Mouse (Mus musculus) CH12.LX (cell line): ENCODE results near the gene Fam107b. TPM values are rescaled to one million over a fixed set of nuclear protein-coding genes. Genes with fewer than 3 reads are reported as not detected.

Experiments used
- DNase-seq: peaks from one replicate; pipeline ENCODE4 v3.0.0-alpha.2; 2013; ENCODE audit errors: extremely low read depth
- H3K27ac ChIP-seq: 2 replicates; pipeline ENCODE4 v1.5.1; 2012; ENCODE audit warnings: low read depth, mild to moderate bottlenecking, control low read depth, moderate library complexity; ENCODE audit not compliant: insufficient read depth
- H3K27me3 ChIP-seq: replicated peaks from 2 replicates; pipeline ENCODE3; 2012; ENCODE audit warnings: inconsistent platforms
- H3K36me3 ChIP-seq, 2 experiments: replicated peaks in 1 of 2; 2 replicates each; pipeline versions ENCODE3 to v1.6.1; 2012; ENCODE audit warnings: inconsistent platforms in 1 of 2, low read length in 1 of 2, mild to moderate bottlenecking in 1 of 2, mixed read lengths in 1 of 2, moderate library complexity in 1 of 2; ENCODE audit not compliant: control insufficient read depth in 1 of 2, insufficient read depth in 1 of 2
- H3K4me1 ChIP-seq, 2 experiments: 2 replicates each; pipeline ENCODE4 v1.6.1; 2012; ENCODE audit warnings: inconsistent platforms in 1 of 2, moderate library complexity in 1 of 2; ENCODE audit not compliant: insufficient read depth in 2 of 2, control insufficient read depth in 1 of 2
- H3K4me2 ChIP-seq: 2 replicates; pipeline ENCODE4 v1.6.1; 2012; ENCODE audit warnings: low read depth, mild to moderate bottlenecking, control low read depth; ENCODE audit not compliant: poor library complexity, insufficient read depth, severe bottlenecking
- H3K4me3 ChIP-seq, 3 experiments: fragments of 150-350 bp in 1 of 3; sonication (generic) in 1 of 3; replicated peaks in 1 of 3; 2 replicates each; pipeline versions ENCODE3 to v1.5.1; 2011 to 2012; ENCODE audit warnings: low read depth in 2 of 3, low read length in 2 of 3, mild to moderate bottlenecking in 2 of 3, moderate library complexity in 2 of 3, control low read depth in 1 of 3, improper control_type of control experiment in 1 of 3, inconsistent platforms in 1 of 3, mixed read lengths in 1 of 3; ENCODE audit not compliant: poor library complexity in 1 of 3
- H3K79me2 ChIP-seq: replicated peaks from 2 replicates; pipeline ENCODE4 v1.6.1; 2012; ENCODE audit warnings: mild to moderate bottlenecking, moderate library complexity; ENCODE audit not compliant: control insufficient read depth, poor library complexity, insufficient read depth, severe bottlenecking; ENCODE audit errors: extremely low read depth
- H3K9ac ChIP-seq: 2 replicates; pipeline ENCODE4 v1.6.1; 2012; ENCODE audit warnings: low read depth, mild to moderate bottlenecking, control low read depth, moderate library complexity; ENCODE audit not compliant: insufficient read depth
- H3K9me3 ChIP-seq: replicated peaks from 2 replicates; pipeline ENCODE3; 2012; ENCODE audit warnings: low read length, inconsistent platforms, mixed read lengths
- CTCF ChIP-seq, 2 experiments: IDR thresholded peaks in 1 of 2; conservative IDR thresholded peaks in 1 of 2; 2 replicates each; pipeline ENCODE4 v1.5.1; 2011 to 2012; ENCODE audit warnings: low read depth in 2 of 2, low read length in 2 of 2, improper control_type of control experiment in 1 of 2, inconsistent platforms in 1 of 2, mild to moderate bottlenecking in 1 of 2, moderate library complexity in 1 of 2
- E2F4 ChIP-seq: IDR thresholded peaks from 2 replicates; pipeline ENCODE4 v1.6.1; 2011; ENCODE audit warnings: low read depth, low read length, improper control_type of control experiment; ENCODE audit not compliant: insufficient replicate concordance
- ELF1 ChIP-seq: IDR thresholded peaks from 2 replicates; pipeline ENCODE4 v1.6.1; 2014; ENCODE audit warnings: low read depth, mild to moderate bottlenecking, inconsistent platforms, low read length, improper control_type of control experiment
- ETS1 ChIP-seq: conservative IDR thresholded peaks from 2 replicates; pipeline ENCODE4 v1.6.1; 2012; ENCODE audit warnings: low read depth, mild to moderate bottlenecking, inconsistent platforms, low read length, improper control_type of control experiment, moderate library complexity
- GABPA ChIP-seq: IDR thresholded peaks from 2 replicates; pipeline ENCODE4 v1.6.1; 2012; ENCODE audit warnings: low read depth, low read length, improper control_type of control experiment, inconsistent platforms; ENCODE audit not compliant: insufficient replicate concordance
- IRF4 ChIP-seq: IDR thresholded peaks from 2 replicates; pipeline ENCODE4 v1.6.1; 2014; ENCODE audit warnings: low read depth, mild to moderate bottlenecking, inconsistent platforms, low read length, improper control_type of control experiment
- JUN ChIP-seq: IDR thresholded peaks from 2 replicates; pipeline ENCODE4 v1.6.1; 2011; ENCODE audit warnings: low read depth, mild to moderate bottlenecking, low read length, improper control_type of control experiment, moderate library complexity; ENCODE audit not compliant: insufficient read depth
- KAT2A ChIP-seq: IDR thresholded peaks from 2 replicates; pipeline ENCODE4 v1.6.1; 2012; ENCODE audit warnings: low read length, improper control_type of control experiment, inconsistent platforms; ENCODE audit not compliant: insufficient replicate concordance
- MEF2A ChIP-seq: IDR thresholded peaks from 2 replicates; pipeline ENCODE4 v1.6.1; 2014; ENCODE audit warnings: low read depth, mild to moderate bottlenecking, inconsistent platforms, low read length, improper control_type of control experiment, borderline replicate concordance
- NRF1 ChIP-seq: IDR thresholded peaks from 2 replicates; pipeline ENCODE4 v1.6.1; 2014; ENCODE audit warnings: low read depth, mild to moderate bottlenecking, inconsistent platforms, low read length, improper control_type of control experiment, moderate library complexity
- PAX5 ChIP-seq: IDR thresholded peaks from 2 replicates; pipeline ENCODE4 v1.6.1; 2012; ENCODE audit warnings: low read length, inconsistent platforms, mixed read lengths
- POLR2A ChIP-seq: IDR thresholded peaks from 2 replicates; pipeline ENCODE4 v1.6.1; 2011; ENCODE audit warnings: low read depth, mild to moderate bottlenecking, improper control_type of control experiment, low read length
- POLR2AphosphoS2 ChIP-seq: IDR thresholded peaks from 2 replicates; pipeline ENCODE4 v1.6.1; 2011; ENCODE audit warnings: low read depth, low read length, improper control_type of control experiment
- RAD21 ChIP-seq: IDR thresholded peaks from 2 replicates; pipeline ENCODE4 v1.6.1; 2011; ENCODE audit warnings: low read depth, mild to moderate bottlenecking, low read length, improper control_type of control experiment, moderate library complexity
- SIN3A ChIP-seq: IDR thresholded peaks from 2 replicates; pipeline ENCODE4 v1.6.1; 2012; ENCODE audit warnings: low read length, improper control_type of control experiment, inconsistent platforms
- SMC3 ChIP-seq: IDR thresholded peaks from 2 replicates; pipeline ENCODE4 v1.6.1; 2011; ENCODE audit warnings: low read depth, low read length, improper control_type of control experiment
- USF1 ChIP-seq: IDR thresholded peaks from 2 replicates; pipeline ENCODE4 v1.6.1; 2014; ENCODE audit warnings: low read depth, mild to moderate bottlenecking, inconsistent platforms, low read length, improper control_type of control experiment
- ZKSCAN1 ChIP-seq: IDR thresholded peaks from 2 replicates; pipeline ENCODE4 v1.6.1; 2012; ENCODE audit warnings: low read depth, inconsistent platforms, low read length, improper control_type of control experiment, borderline replicate concordance
- ZMIZ1 ChIP-seq: IDR thresholded peaks from 2 replicates; pipeline ENCODE4 v1.6.1; 2012; ENCODE audit warnings: low read depth, mild to moderate bottlenecking, inconsistent platforms, low read length, improper control_type of control experiment
- dilution Hi-C: fragments of 300-500 bp; cut with MboI; formaldehyde crosslinking; loops from 2 replicates; pipeline ENCODE4 v1.14.3; 2020; ENCODE audit warnings: low sequenced_read_pairs; ENCODE audit not compliant: extremely low pct_unique_long_range_greater_than_20kb, extremely low pct_ligation_motif_present
- in situ Hi-C: fragments of 300-500 bp; cut with MboI; formaldehyde crosslinking; loops from 3 replicates; pipeline ENCODE4 v1.14.3; 2019; ENCODE audit warnings: low sequenced_read_pairs, low pct_ligation_motif_present, low pct_unique_long_range_greater_than_20kb, mixed read lengths
- polyA plus RNA-seq: library from polyadenylated mRNA; unstranded; fragments of >175 nt; gene quantifications from 2 replicates; pipeline ENCODE4 v1.2.1, GENCODE M21; 2012; ENCODE audit warnings: low read depth; ENCODE audit not compliant: insufficient read length
- total RNA-seq, 2 experiments: library from RNA; depleted of rRNA; stranded (reverse); fragments of 300-350 nt in 1 of 2; fragments of >200 nt in 1 of 2; gene quantifications; 2 replicates each; pipeline ENCODE4 v1.2.3; 2012 to 2014

The Fam107b gene
- total and polyA plus RNA-seq, 3 experiments = 42.6 to 113 (median 71.7) TPM

DNA sequence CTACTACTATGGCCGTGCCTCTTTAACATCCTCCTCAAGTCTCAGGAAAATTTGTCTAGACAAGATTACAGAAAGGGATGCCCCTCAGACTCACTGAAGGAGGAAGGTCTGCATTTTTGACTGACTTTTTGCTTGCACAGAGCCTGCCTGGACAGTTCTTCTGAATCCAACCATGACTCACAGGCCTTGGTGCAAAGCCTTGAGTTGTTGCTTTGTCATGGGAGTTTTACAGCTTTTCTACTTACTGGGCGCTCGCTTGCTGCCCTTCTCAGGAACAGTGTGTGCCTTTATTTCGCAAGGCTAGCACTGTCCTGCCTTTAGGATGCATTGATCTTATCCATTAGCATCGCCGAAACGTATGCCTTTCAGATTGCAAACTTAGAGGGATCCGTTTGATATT lies 215.3 kb downstream of the Fam107b start:
- Histone ChIP-seq H3K4me3 (no peak overlapping the region), H3K27ac (no peak overlapping the region), H3K9ac (no peak overlapping the region), H3K36me3 (peaks cover 15 to 25% of the 10 kb centered on the region in 2 experiments), H3K79me2 (no peaks in the 10 kb centered on the region), H3K9me3 (no peaks in the 10 kb centered on the region), H3K4me2 (no peak overlapping the region), H3K27me3 (no peaks in the 10 kb centered on the region), H3K4me1 (peaks cover 0 to 3% of the 10 kb centered on the region in 2 experiments; a peak in 1 of 4 replicates)
- in situ Hi-C loops = no loop called here
- dilution Hi-C loops = no loop called here
- no peak for DNase-seq
- TF ChIP-seq CTCF (conservative IDR thresholded peaks at IDR 0.05 in 1 of 2, IDR thresholded peaks at IDR 0.05 in 1 of 2; ENCODE audit: low read depth in 2 of 2, low read length in 2 of 2) (no peak), ZMIZ1 (no peak), NRF1 (no peak), SMC3 (no peak), USF1 (no peak), ZKSCAN1 (no peak), MEF2A (no peak), PAX5 (no peak), POLR2AphosphoS2 (no peak), ETS1 (no peak), KAT2A (no peak), RAD21 (no peak), E2F4 (no peak), IRF4 (no peak)
- TF ChIP-seq, all 38 proteins: peak for 0

DNA sequence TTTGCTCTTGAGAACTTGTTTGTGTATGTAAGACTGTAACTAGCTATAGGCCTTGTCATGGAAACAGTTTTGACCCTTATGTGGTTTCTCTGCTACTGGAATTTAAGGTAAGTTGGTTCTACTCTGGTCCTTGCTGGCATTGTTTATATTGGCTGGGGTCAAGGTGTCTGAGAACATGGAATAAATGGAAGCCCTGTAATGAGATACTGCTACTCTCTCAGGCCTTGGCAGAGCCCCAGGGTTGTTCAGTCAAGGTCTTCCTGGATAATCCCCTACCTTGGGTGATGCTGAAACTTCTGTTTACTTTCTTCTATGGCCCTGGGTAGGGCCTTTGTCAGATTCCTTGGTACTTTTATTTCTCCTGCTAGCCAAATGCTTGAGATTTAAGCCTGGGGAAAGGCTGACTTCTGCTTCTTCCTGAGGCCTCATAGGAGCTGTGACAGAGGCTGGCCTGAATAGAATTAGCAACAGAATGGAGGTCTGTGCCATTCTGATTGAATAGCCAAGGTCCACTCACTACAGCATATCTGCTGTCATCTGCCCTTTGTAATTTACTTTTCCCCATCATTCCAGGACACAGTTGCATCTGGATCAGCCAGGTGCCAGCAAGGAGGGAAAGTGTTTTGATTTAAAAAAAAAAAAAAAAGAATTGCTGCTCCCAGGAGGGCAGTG lies 217.6 kb downstream of the Fam107b start:
- H3K4me1 ChIP-seq = peaks cover 2 to 3% of the 10 kb centered on the region in 2 experiments; a peak in 2 of 4 replicates
- H3K27me3 ChIP-seq = no peaks in the 10 kb centered on the region
- in situ Hi-C loops = no loop called here
- peaks cover 0 to 4% of the 10 kb centered on the region in 2 experiments for H3K36me3 ChIP-seq
- no peak overlapping the region for H3K4me3 ChIP-seq
- H3K27ac ChIP-seq = no peak overlapping the region
- H3K9ac ChIP-seq = no peak overlapping the region
- H3K79me2 ChIP-seq = no peaks in the 10 kb centered on the region
- no peaks in the 10 kb centered on the region for H3K9me3 ChIP-seq
- DNase-seq = no peak
- no peak overlapping the region for H3K4me2 ChIP-seq
- dilution Hi-C loops = no loop called here
- TF ChIP-seq SMC3 = no peak
- TF ChIP-seq PAX5 = no peak
- no peak for TF ChIP-seq POLR2AphosphoS2
- TF ChIP-seq ZKSCAN1 = no peak
- no peak for TF ChIP-seq ELF1
- no peak for TF ChIP-seq JUN
- TF ChIP-seq POLR2A = no peak
- TF ChIP-seq SIN3A = no peak
- TF ChIP-seq GABPA = no peak
- TF ChIP-seq KAT2A = no peak
